Mouse (Mus musculus) hindlimb bud, embryonic 11.5 days (tissue): ENCODE measurements around the gene Rsph9.

Experiments
- DNase-seq: peaks from one replicate; pipeline ENCODE4 v3.0.0-alpha.2; 2012; ENCODE audit warnings: low read depth, low spot score; ENCODE audit errors: extremely low spot score

Gene Rsph9

GRCm38 (mm10) chr17:46108286-46108685 lies 35.7 kb downstream of the Rsph9 start:
- DNase-seq = no peak

- DNase-seq = no peak
Measured at GRCm38 (mm10) chr17:46104487-46104886, 39.5 kb downstream of the Rsph9 start.

GRCm38 (mm10) chr17:46102608-46103159 lies 41.3 kb downstream of the Rsph9 start:
- DNase-seq = no peak

GRCm38 (mm10) chr17:46101906-46102305 lies 42.1 kb downstream of the Rsph9 start:
- DNase-seq = no peak

- DNase-seq = no peak
Measured at GRCm38 (mm10) chr17:46098525-46098924, 45.5 kb downstream of the Rsph9 start.

- no peak for DNase-seq
Measured at GRCm38 (mm10) chr17:46091899-46092298, 52.1 kb downstream of the Rsph9 start.

GRCm38 (mm10) chr17:46091351-46091750 lies 52.7 kb downstream of the Rsph9 start:
- no peak for DNase-seq

GRCm38 (mm10) chr17:46086341-46086870 lies 57.6 kb downstream of the Rsph9 start:
- DNase-seq = peak; percentile 78

GRCm38 (mm10) chr17:46084091-46084501 lies 59.9 kb downstream of the Rsph9 start:
- no peak for DNase-seq

GRCm38 (mm10) chr17:46083381-46083780 lies 60.6 kb downstream of the Rsph9 start:
- DNase-seq = no peak

- DNase-seq = no peak
Measured at GRCm38 (mm10) chr17:46081657-46082056, 62.4 kb downstream of the Rsph9 start.

- no peak for DNase-seq
Measured at GRCm38 (mm10) chr17:46081042-46081441, 63.0 kb downstream of the Rsph9 start.

GRCm38 (mm10) chr17:46080388-46080787 lies 63.6 kb downstream of the Rsph9 start:
- no peak for DNase-seq

GRCm38 (mm10) chr17:46079037-46079436 lies 65.0 kb downstream of the Rsph9 start:
- DNase-seq = no peak

- no peak for DNase-seq
Measured at GRCm38 (mm10) chr17:46077921-46078534, 66.0 kb downstream of the Rsph9 start.

GRCm38 (mm10) chr17:46076260-46076551 lies 67.8 kb downstream of the Rsph9 start:
- DNase-seq = no peak

- DNase-seq = no peak
Measured at GRCm38 (mm10) chr17:46075551-46076259, 68.3 kb downstream of the Rsph9 start.

GRCm38 (mm10) chr17:46075116-46075485 lies 68.9 kb downstream of the Rsph9 start:
- no peak for DNase-seq

GRCm38 (mm10) chr17:46074398-46075115 lies 69.5 kb downstream of the Rsph9 start:
- DNase-seq = no peak

- no peak for DNase-seq
Measured at GRCm38 (mm10) chr17:46073730-46074301, 70.2 kb downstream of the Rsph9 start.
